Mouse (Mus musculus): ENCODE measurements around the gene Scrn2.

- TF ChIP-seq POLR2A (IDR thresholded peaks at IDR 0.05; ENCODE audit: low read depth, low read length) (no peak), CTCF (IDR thresholded peaks at IDR 0.05; ENCODE audit: extremely low read depth, insufficient read length, insufficient replicate concordance, low read depth, low read length) (no peak)
These were observed 36.9 kb upstream of the Scrn2 start for GRCm38 (mm10) chr11:96992722-96993311.

All from small intestine, adult 2 months (tissue).